Mouse (Mus musculus) gastrocnemius, adult 8-10 months (tissue): Measurements from ENCODE around the gene Limk1. TPM values are rescaled to one million over a fixed set of nuclear protein-coding genes. Genes with fewer than 3 reads are reported as not detected.

Experiments
- DNase-seq, 2 experiments: peaks; one replicate each; pipeline ENCODE4 v3.0.0; 2022; ENCODE audit warnings: low spot score in 2 of 2
- total RNA-seq, 4 experiments: library from RNA; stranded (reverse); gene quantifications; 2 replicates each; pipeline ENCODE4 v1.2.4; 2022

The Limk1 gene
- total RNA-seq, 4 experiments from 2014 or later: 0.92 to 1.5 (median 1.2) TPM

- DNase-seq: no peak
Measured at GRCm38 (mm10) chr5:134637820-134638367, 50.5 kb downstream of the Limk1 start.

GRCm38 (mm10) chr5:134632841-134633240, 55.6 kb downstream of the Limk1 start:
- DNase-seq: no peak

- no peak for DNase-seq
Measured at GRCm38 (mm10) chr5:134630835-134631234, 57.6 kb downstream of the Limk1 start.

GRCm38 (mm10) chr5:134629508-134629907, 58.9 kb downstream of the Limk1 start:
- no peak for DNase-seq

- DNase-seq: no peak
Measured at GRCm38 (mm10) chr5:134622069-134622468, 66.3 kb downstream of the Limk1 start.

GRCm38 (mm10) chr5:134621099-134621640, 67.2 kb downstream of the Limk1 start:
- DNase-seq: no peak

GRCm38 (mm10) chr5:134620457-134620856, 67.9 kb downstream of the Limk1 start:
- no peak for DNase-seq

- peak; percentile 32 to 44 for DNase-seq
Measured at GRCm38 (mm10) chr5:134617071-134617470, 71.3 kb downstream of the Limk1 start.

GRCm38 (mm10) chr5:134615780-134616179, 72.6 kb downstream of the Limk1 start:
- DNase-seq: no peak

GRCm38 (mm10) chr5:134615380-134615779, 73.0 kb downstream of the Limk1 start:
- DNase-seq: no peak

GRCm38 (mm10) chr5:134614802-134615201, 73.6 kb downstream of the Limk1 start, which contains the start of gene Lat2:
TSS of gene Lat2 (minus strand) at chr5:134615025.
- DNase-seq: no peak

GRCm38 (mm10) chr5:134614296-134614695, 74.1 kb downstream of the Limk1 start:
- DNase-seq: no peak

GRCm38 (mm10) chr5:134613727-134614126, 74.7 kb downstream of the Limk1 start:
- no peak for DNase-seq

GRCm38 (mm10) chr5:134611810-134612521, 76.4 kb downstream of the Limk1 start:
- no peak for DNase-seq

- no peak for DNase-seq
Measured at GRCm38 (mm10) chr5:134609916-134610643, 78.3 kb downstream of the Limk1 start.

- no peak for DNase-seq
Measured at GRCm38 (mm10) chr5:134607121-134607520, 81.3 kb downstream of the Limk1 start.

GRCm38 (mm10) chr5:134606314-134606713, 82.1 kb downstream of the Limk1 start:
- no peak for DNase-seq

Other genes with a start within 250 kb of the Limk1 start
- gene Gtf2ird1, start 231.9 kb downstream of the Limk1 start, total RNA-seq: 10 to 100 TPM; 13.1 to 15.3 (median 14.8) TPM
- 1 to 10 TPM; 1.4 to 2.1 (median 1.9) TPM for gene Clip2, start 136.2 kb downstream of the Limk1 start, total RNA-seq
- gene Syna, start 128.4 kb downstream of the Limk1 start, total RNA-seq: not detected
- gene Rfc2, start 107.2 kb downstream of the Limk1 start, total RNA-seq: 10 to 100 TPM; 16.0 to 23.8 (median 19.5) TPM
- gene Lat2, start 73.6 kb downstream of the Limk1 start, total RNA-seq: 1 to 10 TPM in 1 of 4 experiments, under 1 TPM in 2, not detected in 1; 0.59 to 1.9 (median 0.88) TPM
- 10 to 100 TPM; 85.4 to 90.6 (median 87.9) TPM for gene Eif4h, start 49.1 kb downstream of the Limk1 start, total RNA-seq
- 10 to 100 TPM in 1 of 4 experiments, 1 to 10 TPM in 3; 3.7 to 11.6 (median 8.5) TPM for gene Eln, start 58.7 kb upstream of the Limk1 start, total RNA-seq
- not detected for gene Tmem270, start 218.1 kb upstream of the Limk1 start, total RNA-seq
- gene Cldn13, start 226.9 kb upstream of the Limk1 start, total RNA-seq: not detected
- 1 to 10 TPM; 3.8 to 6.1 (median 4.4) TPM for gene Mettl27, start 243.8 kb upstream of the Limk1 start, total RNA-seq